Mouse (Mus musculus): ENCODE measurements around the gene Golt1a.

DNA sequence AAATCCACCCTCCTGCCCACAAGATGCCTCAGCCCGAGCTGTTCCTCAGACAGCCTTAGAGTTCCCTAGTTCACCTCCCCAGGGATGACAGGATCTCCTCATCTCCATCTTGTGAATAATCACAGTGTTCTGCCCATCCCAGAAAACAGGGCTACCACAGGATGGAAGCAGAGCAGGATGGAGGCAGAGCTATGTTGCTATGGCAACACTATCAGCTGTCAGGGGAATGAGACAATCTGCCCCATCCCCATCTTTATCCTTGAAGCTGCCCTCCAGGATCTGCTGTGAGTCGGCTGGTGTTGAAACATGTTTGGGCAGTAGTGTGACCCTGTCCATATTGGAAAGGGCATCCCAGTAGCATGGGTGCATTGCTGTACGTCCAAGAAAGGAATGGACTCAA lies 21.5 kb downstream of the Golt1a start:
- no peak for TF ChIP-seq GATA1 (IDR thresholded peaks at IDR 0.05; ENCODE audit: borderline replicate concordance, low read length)
- no peak for TF ChIP-seq FLI1 (IDR thresholded peaks at IDR 0.05; ENCODE audit: low read length)
